18 mouse cellular contexts compared by ENCODE assay signal in genomic region chr17:49269943-49270342, GRCm38 (mm10).
A peak's percentile ranks its signal among the peaks of the same experiment; 100 is the strongest.
DNase-seq lines count a peak whose midpoint lies in the region; ATAC-seq and TF ChIP-seq lines count a peak whose summit lies in the region.
"Had no signal": no experiment of that assay in that cellular context is flagged by ENCODE, and none has a peak within 500 bp of the region (broad histone marks: within the 10 kb centered on the region; RNA-seq: fewer than 3 reads in every experiment).

No protein-coding gene starts in this region.

- 43% methylated on average over 7 of the region's 7 CpGs for WGBS in heart, adult 2 months
- 74% methylated on average over 7 of the region's 7 CpGs for WGBS in midbrain, postnatal 0 days
- 93% methylated on average over 7 of the region's 7 CpGs for WGBS in midbrain, embryonic 11.5 days

- ATAC-seq in midbrain, postnatal 0 days (ENCODE audit: low FRiP score), result no peak
- ATAC-seq in midbrain, embryonic 11.5 days (ENCODE audit: low FRiP score), result no peak
- ATAC-seq: liver, postnatal 0 days had no signal

- no peak overlapping the region for H3K4me3 ChIP-seq in heart, adult 2 months
- no peak overlapping the region for H3K4me3 ChIP-seq in midbrain, postnatal 0 days (ENCODE audit: low read depth, low read length)
- no peak overlapping the region for H3K4me3 ChIP-seq in midbrain, embryonic 11.5 days (ENCODE audit: low read depth, low read length)
- H3K4me3 ChIP-seq: neural tube, embryonic 12.5 days; stomach, embryonic 15.5 days had no signal

- intact Hi-C loops in heart, postnatal 10 days (cut with DNase I), result no loop called here
- intact Hi-C loops in heart, adult 2 months (cut with DNase I), result no loop called here

- H3K4me2 ChIP-seq in midbrain, postnatal 0 days (ENCODE audit: low read depth, low read length, poor library complexity, severe bottlenecking), result no peak overlapping the region
- no peak overlapping the region for H3K4me2 ChIP-seq in midbrain, embryonic 11.5 days
- H3K4me2 ChIP-seq: neural tube, embryonic 12.5 days; stomach, embryonic 15.5 days had no signal

- no peaks in the 10 kb centered on the region for H3K4me1 ChIP-seq in heart, adult 2 months (ENCODE audit: control insufficient read depth, insufficient read depth, low read length)
- no peaks in the 10 kb centered on the region for H3K4me1 ChIP-seq in midbrain, postnatal 0 days (ENCODE audit: insufficient read depth, low read length)
- H3K4me1 ChIP-seq in midbrain, embryonic 11.5 days (ENCODE audit: control insufficient read depth, insufficient read depth, low read length), result no peaks in the 10 kb centered on the region
- H3K4me1 ChIP-seq: neural tube, embryonic 12.5 days; stomach, embryonic 15.5 days had no signal

- TF ChIP-seq CTCF in heart, adult 2 months (IDR thresholded peaks at IDR 0.05), result no peak
- TF ChIP-seq CTCF in midbrain, postnatal 0 days (IDR thresholded peaks at IDR 0.05), result no peak

- no peaks in the 10 kb centered on the region for H3K36me3 ChIP-seq in heart, adult 2 months (ENCODE audit: control insufficient read depth, insufficient read depth, low read length)
- no peaks in the 10 kb centered on the region for H3K36me3 ChIP-seq in midbrain, postnatal 0 days (ENCODE audit: insufficient read depth, low read length)
- H3K36me3 ChIP-seq in midbrain, embryonic 11.5 days (ENCODE audit: control insufficient read depth, insufficient read depth, low read length), result no peaks in the 10 kb centered on the region
- H3K36me3 ChIP-seq: neural tube, embryonic 12.5 days; stomach, embryonic 15.5 days had no signal

- no peak for TF ChIP-seq EP300 in heart, adult 2 months (IDR thresholded peaks at IDR 0.05; ENCODE audit: insufficient read depth, low read depth, low read length)

- TF ChIP-seq POLR2A in heart, adult 2 months (IDR thresholded peaks at IDR 0.05; ENCODE audit: insufficient read depth, low read depth, low read length), result no peak

- peak; percentile 33 for DNase-seq in adrenal gland, postnatal 14 days
- DNase-seq in adrenal gland, postnatal 25 days, result no peak
- peak; percentile 12 to 18 for DNase-seq in heart, postnatal 10 days
- DNase-seq in heart, adult 2 months, result no peak
- DNase-seq in kidney, postnatal 14 days, result peak; percentile 8
- DNase-seq in kidney, adult 8-10 months, result no peak
- peak; percentile 47 for DNase-seq in midbrain, postnatal 0 days (ENCODE audit: low spot score)
- DNase-seq in midbrain, embryonic 11.5 days (ENCODE audit: low spot score, missing footprints), result no peak
- DNase-seq: cerebellum, adult 9-10 months; embryo, embryonic 11 days; gastrocnemius, postnatal 10 days; heart, adult 18-20 months; liver; liver, postnatal 0 days; spleen, adult 18-20 months had no signal

- no peak overlapping the region for H3K9ac ChIP-seq in heart, adult 2 months (ENCODE audit: low read depth, low read length)
- no peak overlapping the region for H3K9ac ChIP-seq in midbrain, postnatal 0 days (replicated peaks; ENCODE audit: low read length, poor library complexity, severe bottlenecking)
- no peak overlapping the region for H3K9ac ChIP-seq in midbrain, embryonic 11.5 days (ENCODE audit: low read length)
- H3K9ac ChIP-seq: liver, postnatal 0 days; neural tube, embryonic 12.5 days; stomach, embryonic 15.5 days had no signal

- no peaks in the 10 kb centered on the region for H3K27me3 ChIP-seq in heart, adult 2 months (ENCODE audit: control insufficient read depth, insufficient read depth, low read length)
- H3K27me3 ChIP-seq in midbrain, postnatal 0 days (ENCODE audit: insufficient read depth, low read length), result no peaks in the 10 kb centered on the region
- H3K27me3 ChIP-seq in midbrain, embryonic 11.5 days (ENCODE audit: control insufficient read depth, insufficient read depth, low read length), result no peaks in the 10 kb centered on the region
- H3K27me3 ChIP-seq: CH12.LX; neural tube, embryonic 12.5 days; stomach, embryonic 15.5 days had no signal

- no peak overlapping the region for H3K27ac ChIP-seq in heart, adult 2 months
- no peak overlapping the region for H3K27ac ChIP-seq in midbrain, postnatal 0 days (ENCODE audit: low read depth, low read length)
- no peak overlapping the region for H3K27ac ChIP-seq in midbrain, embryonic 11.5 days (ENCODE audit: low read depth, low read length)
- H3K27ac ChIP-seq: neural tube, embryonic 12.5 days; stomach, embryonic 15.5 days had no signal

- no peaks in the 10 kb centered on the region for H3K79me2 ChIP-seq in heart, adult 2 months (replicated peaks; ENCODE audit: control insufficient read depth, insufficient read depth, low read length)

- no peaks in the 10 kb centered on the region for H3K9me3 ChIP-seq in midbrain, postnatal 0 days (ENCODE audit: low read length)
- H3K9me3 ChIP-seq in midbrain, embryonic 11.5 days (ENCODE audit: control insufficient read depth, low read length), result no peaks in the 10 kb centered on the region
- H3K9me3 ChIP-seq: neural tube, embryonic 12.5 days; stomach, embryonic 15.5 days had no signal

Comparison
In these comparisons a context has a peak if more than half of its experiments do, and no peak if none do; other contexts are left out.
1. DNase-seq: peak in adrenal gland, postnatal 14 days (single experiment), heart, postnatal 10 days (2 of 2), kidney, postnatal 14 days (single experiment) and midbrain, postnatal 0 days (single experiment); none in adrenal gland, postnatal 25 days (single experiment), heart, adult 2 months (0 of 2), kidney, adult 8-10 months (0 of 2) and midbrain, embryonic 11.5 days (single experiment).